Mouse (Mus musculus): ENCODE data around the gene Ing5.
A peak's percentile ranks its signal among the peaks of the same experiment; 100 is the strongest.
"Not testable (repeated sequence)": the region's sequence is repeated elsewhere in the genome, so short reads cannot be mapped to it uniquely, and the experiment has no call there.

Gene Ing5

GRCm38 (mm10) chr1:93811495-93812039, 7.8 kb downstream of the Ing5 start:
- peak; percentile 48 to 55 for DNase-seq

GRCm38 (mm10) chr1:93817823-93818532, 14.2 kb downstream of the Ing5 start:
- DNase-seq: no peak

GRCm38 (mm10) chr1:93818722-93819121, 15.0 kb downstream of the Ing5 start:
- no peak for DNase-seq

GRCm38 (mm10) chr1:93823796-93824495, 20.2 kb downstream of the Ing5 start:
- no peak for DNase-seq

GRCm38 (mm10) chr1:93824609-93825008, 20.8 kb downstream of the Ing5 start, which contains the start of gene D2hgdh:
TSS of gene D2hgdh (plus strand) at chr1:93824909.
- DNase-seq: no peak

DNA sequence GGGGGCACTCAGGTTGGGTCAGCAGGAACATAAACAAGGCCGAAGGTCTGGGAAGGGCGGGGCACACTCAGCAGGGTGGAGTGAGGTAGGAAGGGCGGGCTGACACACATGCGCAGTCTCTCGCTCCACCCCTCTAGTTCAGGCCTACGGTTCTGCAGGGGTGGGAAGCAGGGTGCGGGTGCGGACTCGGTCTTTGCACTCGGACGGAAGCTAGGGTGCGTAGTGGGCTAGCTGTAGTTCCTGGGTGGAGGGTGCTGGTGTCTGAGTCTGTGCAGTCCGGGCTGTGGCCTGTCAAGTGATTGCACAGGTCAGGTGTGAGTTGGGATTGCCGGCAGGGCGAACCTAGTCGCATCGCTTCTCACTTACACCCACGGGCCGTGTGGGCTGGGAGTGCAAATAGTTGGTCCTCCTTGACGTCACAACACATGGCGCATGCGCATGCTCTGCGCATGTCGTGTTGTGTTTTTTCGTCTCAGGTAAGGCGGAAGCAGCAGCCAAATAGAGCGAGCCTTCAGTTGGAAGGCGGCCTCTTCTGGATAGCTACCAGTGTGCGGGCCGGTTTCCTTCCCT, 21.4 kb downstream of the Ing5 start:
- DNase-seq: peak; percentile 96 to 97

GRCm38 (mm10) chr1:93825771-93826539, 22.2 kb downstream of the Ing5 start:
- peak in 1 of 2 experiments; percentile 57 for DNase-seq

DNA sequence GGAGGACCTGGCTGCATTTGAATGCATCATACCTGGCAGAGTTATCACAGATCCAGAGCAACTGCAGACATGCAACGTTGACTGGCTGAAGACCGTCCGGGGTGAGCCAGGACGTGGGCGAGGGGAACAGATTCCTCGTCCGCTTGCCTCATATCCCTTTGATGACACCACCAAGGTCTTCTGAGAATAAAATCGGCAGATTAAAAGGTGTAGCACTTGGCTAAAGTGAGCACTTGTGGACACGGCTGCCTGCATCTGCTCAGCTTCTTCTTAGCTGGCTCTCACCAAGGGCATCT, 22.7 kb downstream of the Ing5 start:
- no peak for DNase-seq

DNA sequence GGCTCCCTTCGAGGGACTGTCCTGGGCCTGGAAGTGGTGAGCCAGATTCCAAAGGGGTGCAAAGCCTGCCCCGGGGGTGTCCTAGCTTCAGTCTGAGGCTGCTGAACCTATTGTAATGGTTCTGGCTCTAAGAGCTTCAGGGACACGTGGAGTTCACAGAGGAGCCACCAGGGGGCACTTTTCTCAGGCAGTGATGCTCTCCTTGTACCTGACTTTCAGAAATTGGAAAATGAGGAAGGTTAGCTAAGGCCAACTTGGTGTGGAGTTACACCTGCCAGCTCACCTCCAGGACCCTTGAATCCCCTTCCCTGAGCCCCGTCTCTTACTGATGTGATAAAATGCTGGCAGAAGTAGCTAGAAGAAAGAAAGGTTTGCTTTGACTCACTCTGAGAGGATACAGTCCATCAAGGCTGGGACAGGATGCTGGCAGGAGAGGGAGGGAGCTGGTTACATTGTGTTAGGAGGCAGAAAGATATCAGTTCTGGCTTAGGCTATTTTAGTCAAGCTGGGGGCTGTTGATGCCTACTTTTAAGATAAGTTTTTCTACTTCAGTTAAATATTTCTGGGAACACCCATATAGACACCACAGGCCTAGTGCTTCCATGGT, 29.1 kb downstream of the Ing5 start:
- not testable (repeated sequence) for DNase-seq

GRCm38 (mm10) chr1:93834671-93835150, 30.9 kb downstream of the Ing5 start:
- no peak for DNase-seq

DNA sequence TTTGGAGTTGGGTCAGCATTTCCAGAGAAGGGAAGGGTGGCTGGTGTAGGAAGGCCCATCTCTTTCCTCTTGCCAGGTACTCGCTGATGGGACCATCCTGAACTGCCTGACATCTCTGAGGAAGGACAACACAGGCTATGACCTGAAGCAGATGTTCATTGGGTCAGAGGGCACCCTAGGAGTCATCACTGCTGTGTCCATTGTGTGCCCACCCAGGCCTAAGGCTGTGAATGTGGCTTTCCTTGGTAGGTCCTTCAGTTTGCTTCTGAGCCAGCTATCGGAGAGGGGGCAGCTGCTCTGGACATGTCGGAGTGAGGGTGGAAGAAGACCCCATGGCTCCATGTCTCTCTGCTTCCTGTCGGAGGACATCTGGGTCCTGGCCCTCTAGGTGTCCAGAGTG, 31.4 kb downstream of the Ing5 start:
- no peak for DNase-seq

- no peak for DNase-seq
Observed at GRCm38 (mm10) chr1:93835876-93836531, 32.2 kb downstream of the Ing5 start.

GRCm38 (mm10) chr1:93836532-93836913, 32.8 kb downstream of the Ing5 start:
- DNase-seq: no peak

DNA sequence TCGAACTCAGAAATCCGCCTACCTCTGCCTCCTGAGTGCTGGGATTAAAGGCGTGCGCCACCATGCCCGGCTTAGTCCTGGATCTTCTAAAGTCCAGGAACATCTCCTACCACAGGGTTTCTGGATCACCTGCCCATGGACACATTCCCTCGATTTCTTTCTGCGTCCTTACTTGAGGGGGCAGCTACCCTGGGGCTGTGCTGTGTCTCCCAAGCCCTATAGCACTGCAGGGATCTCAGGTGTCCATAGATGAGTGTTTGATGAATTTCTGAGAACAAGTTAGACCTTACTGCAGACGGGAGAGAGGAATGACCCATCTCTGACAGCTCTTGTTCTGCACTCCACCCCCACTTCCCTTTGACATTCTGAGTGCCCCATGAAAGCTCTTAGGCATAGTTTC, 33.6 kb downstream of the Ing5 start:
- no peak for DNase-seq

DNA sequence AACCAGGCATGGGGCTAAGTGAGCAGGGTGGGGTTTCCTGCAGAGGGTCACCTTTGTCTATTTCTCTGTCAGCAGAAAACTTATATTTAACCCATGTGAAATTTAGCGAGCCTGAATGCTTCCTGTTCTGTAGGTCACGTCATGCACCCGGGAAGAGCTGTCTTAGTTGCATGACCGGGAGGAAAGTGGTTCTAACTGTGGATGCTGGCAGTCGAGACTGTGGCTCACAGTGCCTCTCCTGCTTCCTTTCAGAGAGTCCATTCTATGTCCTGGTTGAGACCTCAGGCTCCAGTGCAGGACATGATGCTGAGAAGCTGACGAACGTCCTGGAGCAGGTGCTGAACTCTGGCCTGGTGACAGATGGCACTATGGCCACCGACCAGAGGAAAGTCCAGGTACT, 34.8 kb downstream of the Ing5 start:
- DNase-seq: peak in 1 of 2 experiments; percentile 9

GRCm38 (mm10) chr1:93845766-93846366, 42.1 kb downstream of the Ing5 start:
- not testable (repeated sequence) for DNase-seq

DNA sequence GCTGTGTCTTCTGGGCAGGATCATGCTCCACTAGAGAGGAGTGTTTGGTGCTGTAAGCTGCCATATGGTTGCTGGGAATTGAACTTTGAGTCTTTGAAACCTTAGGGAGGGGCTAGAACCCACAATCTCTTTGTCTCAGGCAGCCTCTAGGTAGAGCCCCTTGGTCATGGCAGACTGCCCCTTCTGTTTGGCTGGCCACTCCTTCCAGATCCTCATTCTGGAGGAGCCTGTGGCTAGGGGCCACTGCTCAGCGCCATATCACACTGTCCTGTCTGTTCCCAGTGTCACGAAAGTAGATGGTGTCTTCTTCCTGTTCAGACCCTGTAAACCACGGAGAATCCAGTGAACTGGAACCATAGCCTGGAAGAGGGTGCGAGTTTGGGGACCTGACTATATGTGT, 52.0 kb downstream of the Ing5 start:
- not testable (repeated sequence) for DNase-seq

DNA sequence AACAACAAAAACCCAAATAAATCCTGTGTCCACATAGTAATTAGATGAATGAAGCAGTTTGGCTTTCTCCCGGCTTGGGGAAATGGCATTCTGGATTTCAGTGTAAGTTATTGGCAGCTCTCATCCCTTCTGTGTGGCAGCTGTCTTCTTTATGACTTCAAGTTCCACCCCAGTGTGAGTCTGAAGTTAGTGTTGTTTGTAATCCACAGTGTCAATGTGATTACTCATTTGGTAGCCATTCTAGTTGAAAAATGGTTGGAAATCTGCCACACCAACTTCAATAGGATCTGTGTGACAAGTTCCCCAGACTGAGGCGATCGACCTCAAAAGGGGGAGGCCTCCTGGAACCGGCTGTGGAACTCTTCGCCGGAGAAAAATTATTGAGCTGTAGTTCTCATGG, 53.6 kb downstream of the Ing5 start:
- DNase-seq: no peak

GRCm38 (mm10) chr1:93857991-93858390, 54.2 kb downstream of the Ing5 start:
- DNase-seq: no peak

DNA sequence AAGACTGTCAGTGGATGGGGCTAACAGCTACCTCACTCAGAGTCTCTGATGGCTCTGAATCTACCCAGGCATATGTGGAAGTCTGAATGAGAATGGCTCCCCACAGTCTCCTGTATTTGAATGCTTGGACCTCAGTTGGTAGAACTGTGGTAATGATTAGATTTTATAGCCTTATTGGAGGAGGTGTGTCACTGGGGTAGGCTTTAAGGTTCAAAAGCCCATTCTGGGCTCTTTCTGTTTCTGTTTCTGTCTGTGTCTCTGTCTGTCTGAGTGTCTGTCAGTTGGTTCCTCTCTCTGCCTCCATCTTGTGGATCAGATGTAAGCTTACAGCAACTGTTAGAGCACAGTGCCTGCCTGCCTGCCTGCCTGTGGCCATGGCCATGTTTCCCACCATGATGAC, 55.9 kb downstream of the Ing5 start:
- DNase-seq: no peak

DNA sequence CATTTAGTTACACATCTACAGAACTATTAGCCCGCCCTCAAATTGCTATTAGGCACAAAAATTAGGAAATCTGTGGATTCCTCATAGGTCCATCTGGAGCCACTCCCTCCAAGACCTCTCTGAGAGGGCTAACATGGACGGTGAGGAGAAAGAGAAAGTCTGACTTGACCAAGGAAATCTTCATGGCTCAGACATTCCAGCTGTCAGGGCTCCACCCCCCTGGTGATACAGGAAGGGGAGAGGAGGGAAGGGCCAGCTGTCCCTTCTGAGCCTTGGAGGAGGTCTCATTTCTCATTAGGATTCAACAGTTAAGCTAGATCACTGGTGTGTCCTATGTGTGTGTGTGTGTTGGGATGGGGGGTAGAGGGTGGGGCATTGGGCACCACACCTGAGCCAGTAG, 57.3 kb downstream of the Ing5 start, which contains the start of gene Gal3st2:
Gal3st2 (plus strand) TSS at position 259 of the 400 bp plus-strand sequence.
- DNase-seq: not testable (repeated sequence)

Data from cerebellum, adult 18-20 months (tissue).